Mouse (Mus musculus): ENCODE data around the gene Pus10. TPM values are rescaled to one million over a fixed set of nuclear protein-coding genes. Genes with fewer than 3 reads are reported as not detected.

Gene Pus10
- polyA plus RNA-seq, 1 experiment from 2014 or later, result 30.2 TPM

GRCm38 (mm10) chr11:23666526-23666925, 1.1 kb downstream of the Pus10 start:
- Histone ChIP-seq H3K27me3 (replicated peaks; ENCODE audit: low read depth, poor library complexity, severe bottlenecking) (no peaks in the 10 kb centered on the region), H3K4me1 (peaks cover 18% of the 10 kb centered on the region), H3K4me3 (peak overlapping the region; percentile 92), H3K9me3 (no peaks in the 10 kb centered on the region), H3K36me3 (replicated peaks) (peaks cover 16% of the 10 kb centered on the region), H3K27ac (replicated peaks) (peak overlapping the region; percentile 95)
- 8% methylated on average over 5 of the region's 5 CpGs for WGBS
- DNase-seq (ENCODE audit: low spot score), result no peak

GRCm38 (mm10) chr11:23667128-23667527, 1.7 kb downstream of the Pus10 start:
- peak overlapping the region; percentile 92 for H3K4me3 ChIP-seq
- no peaks in the 10 kb centered on the region for H3K27me3 ChIP-seq (replicated peaks; ENCODE audit: low read depth, poor library complexity, severe bottlenecking)
- 77% methylated on average over 3 of the region's 3 CpGs for WGBS
- no peak overlapping the region for H3K27ac ChIP-seq (replicated peaks)
- peaks cover 21% of the 10 kb centered on the region for H3K36me3 ChIP-seq (replicated peaks)
- H3K9me3 ChIP-seq, result no peaks in the 10 kb centered on the region
- no peak for DNase-seq (ENCODE audit: low spot score)
- H3K4me1 ChIP-seq, result peaks cover 18% of the 10 kb centered on the region

GRCm38 (mm10) chr11:23672256-23672749, 6.8 kb downstream of the Pus10 start:
- Histone ChIP-seq H3K27ac (replicated peaks) (no peak overlapping the region), H3K4me3 (no peak overlapping the region), H3K4me1 (no peaks in the 10 kb centered on the region), H3K36me3 (replicated peaks) (peaks cover 72% of the 10 kb centered on the region), H3K9me3 (no peaks in the 10 kb centered on the region), H3K27me3 (replicated peaks; ENCODE audit: low read depth, poor library complexity, severe bottlenecking) (no peaks in the 10 kb centered on the region)
- WGBS, result 88% methylated on average over 4 of the region's 4 CpGs
- DNase-seq (ENCODE audit: low spot score), result no peak

GRCm38 (mm10) chr11:23676100-23676499, 10.6 kb downstream of the Pus10 start:
- Histone ChIP-seq H3K27ac (replicated peaks) (no peak overlapping the region), H3K27me3 (replicated peaks; ENCODE audit: low read depth, poor library complexity, severe bottlenecking) (no peaks in the 10 kb centered on the region), H3K4me3 (no peak overlapping the region), H3K4me1 (no peaks in the 10 kb centered on the region), H3K9me3 (no peaks in the 10 kb centered on the region), H3K36me3 (replicated peaks) (peaks cover 90% of the 10 kb centered on the region)
- DNase-seq (ENCODE audit: low spot score), result no peak
- 90% methylated on average over 5 of the region's 5 CpGs for WGBS

- Histone ChIP-seq H3K36me3 (replicated peaks) (peaks cover 86% of the 10 kb centered on the region), H3K27ac (replicated peaks) (no peak overlapping the region), H3K9me3 (no peaks in the 10 kb centered on the region), H3K4me1 (no peaks in the 10 kb centered on the region), H3K4me3 (no peak overlapping the region), H3K27me3 (replicated peaks; ENCODE audit: low read depth, poor library complexity, severe bottlenecking) (no peaks in the 10 kb centered on the region)
- peak; percentile 52 for DNase-seq (ENCODE audit: low spot score)
- 53% methylated on average over 3 of the region's 3 CpGs for WGBS
Observed at GRCm38 (mm10) chr11:23679044-23679642, 13.7 kb downstream of the Pus10 start.

GRCm38 (mm10) chr11:23680435-23680950, 15.0 kb downstream of the Pus10 start:
- H3K4me1 ChIP-seq, result no peaks in the 10 kb centered on the region
- H3K9me3 ChIP-seq, result no peaks in the 10 kb centered on the region
- H3K27me3 ChIP-seq (replicated peaks; ENCODE audit: low read depth, poor library complexity, severe bottlenecking), result no peaks in the 10 kb centered on the region
- DNase-seq (ENCODE audit: low spot score), result no peak
- no peak overlapping the region for H3K27ac ChIP-seq (replicated peaks)
- 89% methylated on average over 6 of the region's 6 CpGs for WGBS
- peaks cover 76% of the 10 kb centered on the region for H3K36me3 ChIP-seq (replicated peaks)
- no peak overlapping the region for H3K4me3 ChIP-seq

- H3K27ac ChIP-seq (replicated peaks), result no peak overlapping the region
- no peaks in the 10 kb centered on the region for H3K9me3 ChIP-seq
- no peak overlapping the region for H3K4me3 ChIP-seq
- DNase-seq (ENCODE audit: low spot score), result no peak
- 92% methylated on average over 5 of the region's 5 CpGs for WGBS
- H3K36me3 ChIP-seq (replicated peaks), result peaks cover 72% of the 10 kb centered on the region
- no peaks in the 10 kb centered on the region for H3K4me1 ChIP-seq
- H3K27me3 ChIP-seq (replicated peaks; ENCODE audit: low read depth, poor library complexity, severe bottlenecking), result no peaks in the 10 kb centered on the region
Observed at GRCm38 (mm10) chr11:23682561-23682960, 17.1 kb downstream of the Pus10 start.

- 90% methylated on average over 5 of the region's 5 CpGs for WGBS
- H3K27me3 ChIP-seq (replicated peaks; ENCODE audit: low read depth, poor library complexity, severe bottlenecking), result no peaks in the 10 kb centered on the region
- no peak for DNase-seq (ENCODE audit: low spot score)
Observed at GRCm38 (mm10) chr11:23686671-23687070, 21.2 kb downstream of the Pus10 start.

GRCm38 (mm10) chr11:23688060-23688459, 22.6 kb downstream of the Pus10 start:
- 92% methylated on average over 1 of the region's 1 CpGs for WGBS
- no peak for DNase-seq (ENCODE audit: low spot score)
- peaks cover 43% of the 10 kb centered on the region for H3K36me3 ChIP-seq (replicated peaks)
- H3K9me3 ChIP-seq, result no peaks in the 10 kb centered on the region
- no peaks in the 10 kb centered on the region for H3K27me3 ChIP-seq (replicated peaks; ENCODE audit: low read depth, poor library complexity, severe bottlenecking)
- H3K4me3 ChIP-seq, result no peak overlapping the region
- H3K27ac ChIP-seq (replicated peaks), result no peak overlapping the region
- H3K4me1 ChIP-seq, result no peaks in the 10 kb centered on the region

More at GRCm38 (mm10) chr11:23686671-23687070, 21.2 kb downstream of the Pus10 start:
- Histone ChIP-seq H3K36me3 (replicated peaks) (peaks cover 54% of the 10 kb centered on the region), H3K4me3 (no peak overlapping the region), H3K4me1 (no peaks in the 10 kb centered on the region), H3K27ac (replicated peaks) (no peak overlapping the region), H3K9me3 (no peaks in the 10 kb centered on the region)

- Histone ChIP-seq H3K4me3 (no peak overlapping the region), H3K27ac (replicated peaks) (no peak overlapping the region), H3K4me1 (no peaks in the 10 kb centered on the region), H3K27me3 (replicated peaks; ENCODE audit: low read depth, poor library complexity, severe bottlenecking) (no peaks in the 10 kb centered on the region), H3K36me3 (replicated peaks) (peaks cover 31% of the 10 kb centered on the region), H3K9me3 (no peaks in the 10 kb centered on the region)
- no peak for DNase-seq (ENCODE audit: low spot score)
- 88% methylated on average over 2 of the region's 2 CpGs for WGBS
Observed at GRCm38 (mm10) chr11:23693286-23693685, 27.8 kb downstream of the Pus10 start.

GRCm38 (mm10) chr11:23695847-23696246, 30.4 kb downstream of the Pus10 start:
- no peaks in the 10 kb centered on the region for H3K27me3 ChIP-seq (replicated peaks; ENCODE audit: low read depth, poor library complexity, severe bottlenecking)
- peaks cover 35% of the 10 kb centered on the region for H3K36me3 ChIP-seq (replicated peaks)
- no peaks in the 10 kb centered on the region for H3K4me1 ChIP-seq
- no peak overlapping the region for H3K4me3 ChIP-seq
- no peaks in the 10 kb centered on the region for H3K9me3 ChIP-seq
- H3K27ac ChIP-seq (replicated peaks), result no peak overlapping the region
- no peak for DNase-seq (ENCODE audit: low spot score)

GRCm38 (mm10) chr11:23698526-23698925, 33.1 kb downstream of the Pus10 start:
- H3K4me1 ChIP-seq, result no peaks in the 10 kb centered on the region
- WGBS, result 74% methylated on average over 2 of the region's 2 CpGs
- H3K36me3 ChIP-seq (replicated peaks), result peaks cover 46% of the 10 kb centered on the region
- H3K9me3 ChIP-seq, result no peaks in the 10 kb centered on the region
- no peak for DNase-seq (ENCODE audit: low spot score)
- no peak overlapping the region for H3K27ac ChIP-seq (replicated peaks)
- no peak overlapping the region for H3K4me3 ChIP-seq
- H3K27me3 ChIP-seq (replicated peaks; ENCODE audit: low read depth, poor library complexity, severe bottlenecking), result no peaks in the 10 kb centered on the region

- Histone ChIP-seq H3K4me3 (no peak overlapping the region), H3K27ac (replicated peaks) (no peak overlapping the region), H3K36me3 (replicated peaks) (peaks cover 47% of the 10 kb centered on the region), H3K9me3 (no peaks in the 10 kb centered on the region), H3K4me1 (no peaks in the 10 kb centered on the region), H3K27me3 (replicated peaks; ENCODE audit: low read depth, poor library complexity, severe bottlenecking) (no peaks in the 10 kb centered on the region)
- WGBS, result 62% methylated on average over 3 of the region's 3 CpGs
- no peak for DNase-seq (ENCODE audit: low spot score)
Observed at GRCm38 (mm10) chr11:23699414-23700095, 34.1 kb downstream of the Pus10 start.

All from embryonic facial prominence, embryonic 10.5 days (tissue).